Mouse (Mus musculus) yolk sac, embryonic 10.5 days (tissue): ENCODE measurements around the gene Cbx6.
"Not testable (repeated sequence)": the region's sequence is repeated elsewhere in the genome, so short reads cannot be mapped to it uniquely, and the experiment has no call there.

ENCODE experiments used
- DNase-seq: peaks from one replicate; pipeline ENCODE4 v3.0.0-alpha.2; 2017; ENCODE audit warnings: low spot score

Gene Cbx6

DNA sequence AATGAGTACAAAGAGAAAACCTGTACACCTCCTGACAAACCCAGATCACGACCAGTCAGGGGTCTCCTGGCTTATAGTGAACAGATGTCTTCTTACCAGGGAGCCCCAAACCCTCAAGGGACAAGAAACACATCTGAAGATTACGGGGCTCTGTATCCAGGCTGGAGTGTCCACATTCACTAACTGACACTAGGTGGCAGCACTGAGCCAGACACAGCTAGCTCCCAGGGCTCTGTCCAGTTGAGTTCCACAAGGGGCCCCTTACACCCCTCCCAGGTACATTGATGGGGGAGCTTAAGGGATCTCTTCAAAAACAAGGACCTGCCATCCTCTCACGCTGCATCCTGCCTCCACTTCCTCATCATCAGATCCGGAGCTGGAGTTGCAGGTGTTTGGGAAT lies 4.1 kb downstream of the Cbx6 start:
- peak; percentile 47 for DNase-seq

DNA sequence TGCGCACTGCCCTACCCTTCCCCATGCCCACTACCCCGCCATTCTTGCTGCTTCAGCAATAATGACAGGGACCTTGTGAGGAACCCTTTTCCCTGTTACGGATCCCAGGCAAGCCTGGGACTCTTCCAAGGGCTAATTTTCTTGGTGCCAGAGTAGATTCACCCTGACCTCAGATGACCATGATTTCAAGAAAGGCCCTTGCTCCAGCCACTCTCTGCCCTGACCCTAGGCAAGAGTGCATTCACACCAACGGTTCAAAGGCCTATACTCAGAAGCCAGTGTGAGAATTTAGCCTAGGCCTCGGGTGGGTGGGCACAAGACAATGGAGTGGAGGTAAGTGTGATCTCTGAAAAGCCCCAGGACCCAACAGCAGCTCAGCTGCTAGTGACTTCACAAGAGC lies 5.1 kb downstream of the Cbx6 start:
- no peak for DNase-seq

DNA sequence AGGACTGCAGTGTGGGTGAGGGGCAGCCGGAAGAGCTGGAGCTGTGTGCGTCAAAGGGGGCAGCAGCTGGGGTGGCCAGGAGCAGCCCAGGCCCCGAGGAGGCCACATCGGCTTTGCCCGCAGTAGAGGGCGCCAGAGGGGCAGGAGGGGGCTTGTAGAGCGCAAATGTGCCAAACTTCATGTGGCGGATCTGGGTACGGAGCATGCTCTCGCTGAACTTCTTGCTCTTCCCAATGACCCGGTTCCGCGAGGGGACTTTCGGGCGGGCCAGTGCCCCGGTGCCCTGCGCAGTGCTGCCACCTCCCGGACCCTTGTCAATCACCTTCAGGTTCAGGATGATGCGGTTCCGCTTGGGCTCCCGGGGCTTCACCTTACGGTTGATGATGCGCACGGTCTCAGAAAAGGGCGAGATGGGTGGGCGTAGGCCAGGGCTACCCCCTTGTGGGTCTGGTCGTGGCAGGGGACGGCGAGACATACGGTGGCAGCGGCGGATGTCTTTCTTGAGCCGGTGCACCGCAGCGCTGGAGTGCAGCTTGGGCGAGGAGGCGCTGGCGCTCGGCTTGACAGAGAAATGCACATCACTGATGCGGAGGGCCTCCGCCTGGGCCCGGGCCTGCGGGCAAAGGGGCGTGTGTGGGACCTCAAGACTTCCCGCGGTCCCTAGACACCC lies 6.0 kb downstream of the Cbx6 start:
- no peak for DNase-seq

DNA sequence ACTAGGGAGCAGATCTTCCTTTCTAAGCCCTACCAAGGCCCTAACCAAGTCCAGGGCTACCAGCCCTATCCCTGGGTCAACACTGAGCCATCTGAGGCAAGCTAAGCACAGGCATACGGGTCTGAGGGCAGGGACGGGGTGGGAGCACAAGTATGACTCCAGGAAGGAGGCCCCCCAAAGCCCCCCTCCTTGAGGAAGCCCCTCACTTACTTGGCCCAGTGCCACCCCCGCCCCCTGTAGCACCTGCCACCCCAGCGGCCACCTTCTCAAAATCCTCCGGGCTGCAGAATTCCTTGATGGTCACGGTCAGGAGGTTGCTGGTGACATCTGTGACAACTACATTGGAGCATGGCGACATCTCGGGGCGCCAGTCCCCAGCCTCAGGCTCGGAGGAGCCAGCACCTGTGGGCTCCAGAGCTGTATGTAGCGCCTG lies 6.7 kb downstream of the Cbx6 start:
- DNase-seq = no peak

DNA sequence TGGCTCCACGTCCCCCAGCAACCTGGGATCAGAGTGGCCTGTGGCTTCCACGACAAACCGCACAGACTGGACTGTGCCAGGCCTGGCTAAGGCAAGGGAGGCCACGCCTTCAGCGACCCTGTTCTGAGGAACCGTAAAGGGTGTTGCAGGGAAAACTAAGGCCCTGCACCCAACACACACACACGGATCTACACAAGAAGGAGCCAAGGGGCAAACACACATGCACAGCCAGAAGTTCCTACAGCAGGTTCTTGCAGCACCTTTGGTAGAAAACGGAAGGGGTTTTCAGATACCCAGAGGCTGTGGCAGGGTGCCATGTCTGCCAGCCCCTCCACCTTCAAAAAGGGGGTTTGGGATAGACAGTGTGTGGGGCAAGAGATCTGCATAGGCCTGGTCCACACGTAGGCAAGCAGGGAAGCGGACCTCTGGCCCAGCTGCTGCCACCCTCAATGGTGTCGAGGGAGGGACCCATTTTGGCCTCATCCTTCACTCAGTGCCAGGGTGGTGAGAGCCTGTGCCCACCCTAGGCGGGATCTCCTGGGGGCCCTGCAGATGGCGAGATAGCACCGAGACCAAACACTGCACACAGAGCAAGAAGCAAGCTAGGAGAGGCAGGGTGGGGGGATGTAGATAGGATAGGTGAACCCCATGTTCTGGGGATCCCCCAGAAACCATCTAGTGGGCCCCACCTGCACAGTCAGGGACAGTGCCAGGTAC lies 7.3 kb downstream of the Cbx6 start:
- DNase-seq = no peak

DNA sequence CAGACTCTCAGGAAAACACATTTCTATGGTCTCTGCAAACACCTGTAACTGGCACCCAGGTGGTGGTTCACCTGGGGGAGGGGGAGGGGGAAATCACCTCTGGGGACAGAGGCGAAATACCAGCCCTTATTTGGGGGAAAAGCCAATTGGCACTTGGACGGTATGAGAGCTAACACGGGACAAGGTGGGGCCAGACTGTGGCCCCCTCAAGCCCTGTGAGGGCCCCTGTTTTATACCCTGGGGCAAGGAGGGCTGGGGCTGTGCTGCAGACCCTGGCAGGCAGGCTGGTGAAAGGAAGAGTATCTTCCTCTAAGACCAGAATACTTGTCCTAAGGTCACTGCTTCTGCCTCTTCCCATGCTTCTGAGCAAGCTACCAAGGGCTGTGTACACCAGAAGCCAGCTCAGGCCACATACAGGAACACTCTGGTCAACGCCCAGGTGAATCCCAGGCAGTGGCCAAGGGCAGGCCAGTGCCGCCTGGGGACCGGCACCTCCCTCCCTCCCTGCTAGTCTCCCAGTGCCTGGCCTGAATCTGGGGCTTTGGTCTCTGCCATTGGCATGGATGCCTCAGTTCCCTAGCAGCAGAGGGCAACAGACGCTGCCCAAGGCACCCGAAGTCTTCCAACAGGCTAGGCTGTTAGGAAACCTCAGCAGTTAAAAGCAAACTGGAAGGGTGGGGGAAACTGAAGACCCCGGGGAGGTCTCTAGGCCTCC lies 8.1 kb downstream of the Cbx6 start:
- no peak for DNase-seq

DNA sequence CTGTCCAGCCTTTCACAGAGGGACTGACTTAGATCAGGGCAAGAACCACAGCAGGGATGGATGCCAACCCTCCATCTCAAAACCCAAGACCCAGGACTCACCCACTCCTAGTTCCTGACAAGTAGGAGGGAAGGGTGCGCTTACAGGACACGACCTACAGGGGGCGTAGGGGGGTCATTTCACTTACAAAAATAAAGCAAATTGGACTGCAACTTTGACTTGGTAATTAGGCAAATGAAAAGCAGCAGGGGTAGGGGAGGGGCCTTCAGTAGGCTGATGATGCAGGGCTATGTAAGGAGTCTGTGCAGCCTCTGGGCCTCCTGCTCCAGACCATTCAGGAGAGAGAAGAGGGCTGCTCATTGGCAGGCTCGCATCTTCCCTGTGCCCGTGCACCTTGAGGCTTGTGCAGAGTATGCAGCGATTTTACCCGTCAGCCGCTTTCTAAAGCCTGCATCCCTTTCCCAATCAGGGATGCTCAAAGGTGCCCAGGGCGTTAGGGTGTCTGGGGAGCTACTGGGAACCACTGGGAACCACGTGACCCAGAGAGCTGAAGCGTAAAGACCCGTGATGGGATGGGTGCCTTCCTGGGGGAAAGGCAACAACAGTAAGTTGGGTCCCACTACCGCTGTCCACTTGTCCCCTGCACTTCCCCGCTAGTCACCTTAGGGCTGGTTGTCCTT lies 9.2 kb downstream of the Cbx6 start:
- DNase-seq = no peak

DNA sequence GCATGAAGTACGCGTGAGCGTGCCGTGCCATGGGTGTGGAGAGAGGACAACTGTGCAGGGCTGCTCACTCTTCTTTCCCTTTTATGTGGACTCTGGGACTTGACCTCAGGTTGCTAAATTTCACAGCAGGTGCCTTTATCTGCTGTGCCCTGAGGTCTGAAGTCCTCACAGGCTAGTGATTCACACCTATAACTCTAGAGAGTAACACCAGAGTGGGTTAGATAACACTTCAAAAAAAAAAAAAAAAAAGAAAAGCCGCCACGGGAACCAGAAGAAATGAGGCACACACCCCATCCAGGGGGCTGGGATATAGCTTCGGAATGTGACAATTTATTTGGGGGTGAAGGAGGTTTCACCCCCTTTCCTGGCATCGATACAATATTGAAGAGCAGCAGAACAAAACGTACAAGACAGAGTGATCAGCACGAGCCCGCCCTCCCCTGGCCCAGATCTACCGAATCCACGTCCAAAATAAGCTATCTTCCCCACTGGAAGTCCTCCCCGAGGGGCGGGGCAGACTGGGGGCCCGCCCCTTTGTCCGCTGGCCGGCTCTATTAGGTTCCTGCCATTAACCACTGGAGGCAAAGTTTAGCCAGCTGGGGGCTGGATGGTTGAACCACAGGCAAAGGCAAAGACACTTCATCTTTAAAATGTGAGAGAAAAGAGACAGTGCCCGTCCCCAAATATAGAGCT lies 10.8 kb downstream of the Cbx6 start:
- DNase-seq = no peak

DNA sequence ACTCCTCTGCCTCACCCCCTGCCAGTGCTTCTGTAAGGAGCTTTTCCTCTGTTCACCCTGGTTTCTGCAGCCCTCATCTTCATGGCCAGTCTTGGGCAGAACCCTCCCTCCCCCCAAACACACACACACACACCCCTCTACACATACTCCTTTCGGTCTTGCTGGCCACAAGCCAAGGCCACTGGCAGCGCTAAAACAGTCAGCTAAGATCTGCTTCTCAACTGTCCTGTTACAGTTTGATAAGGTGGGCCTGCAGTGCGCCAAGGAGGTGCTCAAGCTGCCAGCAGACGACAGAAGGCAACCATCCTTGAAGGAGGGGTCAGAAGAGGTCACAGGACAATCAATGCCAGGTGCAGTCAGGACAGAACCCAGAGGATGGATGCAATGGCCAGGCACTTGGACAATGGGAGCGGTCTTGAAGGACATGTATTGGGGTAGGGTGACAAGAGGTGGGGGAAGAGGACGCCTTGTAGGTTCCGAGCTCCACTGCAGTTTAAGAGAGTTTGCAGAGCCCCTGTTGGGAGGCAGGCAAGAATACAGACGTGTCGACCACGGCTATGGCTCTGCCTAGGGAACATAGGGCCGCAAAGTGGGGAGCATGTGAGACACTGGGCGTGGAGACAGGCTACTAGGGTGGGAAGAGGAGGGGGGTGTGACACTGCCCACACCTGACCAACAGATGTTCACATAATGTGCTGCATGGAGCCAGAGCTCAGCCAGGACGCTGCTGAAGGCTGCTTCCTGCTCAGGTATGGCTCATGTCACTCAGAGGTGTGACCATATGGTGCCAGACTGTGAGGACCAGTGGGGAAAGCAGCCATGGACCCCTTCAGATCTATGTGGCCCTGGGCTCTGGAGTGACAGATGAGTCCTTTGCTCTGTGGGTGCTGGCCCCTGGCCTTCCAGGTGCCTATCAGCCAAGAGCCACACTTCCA lies 12.0 kb downstream of the Cbx6 start:
- DNase-seq = no peak

DNA sequence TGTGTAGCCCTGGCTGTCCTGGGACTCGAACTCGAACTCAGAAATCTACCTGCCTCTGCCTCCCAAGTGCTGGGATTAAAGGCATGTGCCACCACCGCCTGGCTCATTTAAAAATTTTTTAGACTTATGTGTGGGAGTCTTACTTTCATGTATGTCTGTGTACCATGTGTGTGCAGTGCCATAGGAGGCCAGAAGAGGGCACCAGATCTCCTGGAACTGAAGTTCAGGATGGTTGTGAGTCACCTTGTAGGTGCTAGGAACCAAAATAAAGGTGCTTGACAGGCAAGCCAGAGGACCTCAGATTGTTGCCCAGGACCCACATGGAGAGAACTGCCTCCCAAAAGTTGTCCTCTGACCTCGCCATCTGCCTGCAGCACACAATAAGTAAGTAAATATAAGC lies 16.2 kb downstream of the Cbx6 start:
- DNase-seq = no peak

DNA sequence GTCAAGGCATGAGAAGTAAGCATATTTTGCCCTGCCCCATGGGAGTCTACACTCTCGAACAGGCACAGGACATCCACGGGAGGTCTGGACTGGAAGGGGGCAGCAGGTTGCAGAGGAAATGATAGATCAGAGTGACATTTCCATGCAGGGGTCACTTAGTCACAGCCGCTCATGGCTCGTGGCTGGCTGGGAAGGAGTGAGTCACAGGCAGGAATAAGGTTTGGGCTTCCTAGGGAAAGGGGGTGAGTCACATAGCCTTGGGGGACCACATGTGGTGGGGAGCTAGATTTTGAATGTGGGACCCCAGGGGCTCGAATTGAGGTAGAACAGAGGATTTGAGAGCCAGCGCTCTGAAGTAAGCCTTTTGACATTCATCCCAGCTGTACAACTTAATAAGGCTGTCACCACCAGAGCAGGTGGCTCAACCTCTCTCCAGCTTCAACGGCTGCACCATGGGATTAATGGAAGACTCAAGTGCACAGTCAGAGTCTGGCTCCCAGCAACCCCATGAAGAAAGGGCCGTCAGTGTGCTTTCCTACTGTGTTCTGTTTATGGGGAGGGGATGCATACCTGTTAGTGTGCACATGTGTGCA lies 20.7 kb downstream of the Cbx6 start:
- DNase-seq = no peak

DNA sequence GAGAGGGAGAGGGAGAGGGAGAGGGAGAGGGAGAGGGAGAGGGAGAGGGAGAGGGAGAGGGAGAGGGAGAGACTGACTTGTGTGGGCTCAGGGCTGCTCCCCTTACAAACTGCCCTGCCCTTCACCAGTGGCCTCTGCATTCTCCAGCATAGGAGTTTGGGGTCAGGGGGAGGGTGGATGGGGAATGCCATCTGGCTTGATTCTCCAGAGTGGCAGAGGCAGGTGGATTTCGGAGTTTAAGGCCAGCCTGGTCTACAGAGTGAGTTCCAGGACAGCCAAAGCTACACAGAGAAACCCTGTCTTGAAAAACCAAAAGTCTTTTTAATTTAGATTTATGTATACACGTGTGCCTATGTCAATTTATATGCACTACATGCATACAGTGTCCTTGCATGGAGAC lies 21.6 kb downstream of the Cbx6 start:
- DNase-seq = not testable (repeated sequence)

DNA sequence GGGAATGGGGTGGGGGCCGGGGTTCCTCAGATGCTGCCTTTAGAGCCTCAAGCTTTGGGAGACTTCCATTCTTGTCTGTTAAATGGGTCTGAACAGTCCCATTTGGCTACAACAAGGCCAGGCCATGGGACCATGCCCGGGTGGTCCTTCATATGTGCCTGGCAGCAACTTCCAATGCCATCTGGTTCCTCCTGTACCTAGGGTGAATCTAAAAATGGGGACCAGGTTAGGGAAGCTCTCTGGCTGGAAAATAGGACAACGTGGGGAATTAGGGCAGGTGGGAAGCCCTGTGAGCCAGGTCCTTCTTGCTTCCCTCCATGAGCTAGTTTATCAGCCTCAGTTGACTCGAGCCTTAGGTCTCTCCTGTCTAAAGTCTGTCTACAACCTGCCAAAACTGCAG lies 23.5 kb downstream of the Cbx6 start:
- no peak for DNase-seq

DNA sequence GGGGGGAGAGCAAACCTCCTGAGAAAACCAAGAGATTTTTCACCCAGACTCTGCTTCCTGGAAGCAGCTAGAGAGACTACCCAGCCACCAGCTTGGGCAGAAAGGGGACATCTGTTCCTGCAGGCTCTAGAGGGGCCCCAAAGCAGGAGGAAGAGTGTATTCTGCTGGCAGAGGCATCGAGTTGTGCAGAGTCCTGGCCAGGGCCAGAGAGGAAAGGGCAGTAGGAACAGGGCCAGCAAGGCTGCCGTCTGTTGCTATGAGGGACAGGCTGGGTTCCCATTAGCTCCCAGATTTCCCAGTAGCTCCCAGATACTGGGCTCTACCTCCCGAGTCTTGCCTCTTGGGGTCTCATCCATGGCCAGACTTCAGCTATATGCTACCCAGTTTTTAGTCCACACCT lies 24.4 kb downstream of the Cbx6 start:
- DNase-seq = no peak

DNA sequence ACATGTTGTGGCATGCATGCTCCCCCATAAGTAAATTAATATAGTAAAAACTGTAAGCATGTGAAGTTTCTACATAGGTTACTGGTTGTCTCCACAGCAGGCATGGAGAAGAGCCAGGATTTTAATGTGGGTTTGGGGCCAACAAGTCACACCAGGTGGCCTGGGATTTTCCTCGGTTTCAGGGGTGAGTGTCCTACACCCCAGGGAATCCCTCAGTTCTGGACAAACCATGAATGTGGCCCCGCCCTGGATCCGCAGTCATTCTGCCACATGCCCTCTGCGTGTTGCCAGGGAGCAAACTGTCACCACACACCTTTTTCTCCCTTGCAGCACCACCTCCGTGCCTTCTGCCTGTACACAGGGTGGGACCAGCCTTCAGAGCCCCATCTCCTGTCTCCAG lies 25.8 kb downstream of the Cbx6 start:
- no peak for DNase-seq

DNA sequence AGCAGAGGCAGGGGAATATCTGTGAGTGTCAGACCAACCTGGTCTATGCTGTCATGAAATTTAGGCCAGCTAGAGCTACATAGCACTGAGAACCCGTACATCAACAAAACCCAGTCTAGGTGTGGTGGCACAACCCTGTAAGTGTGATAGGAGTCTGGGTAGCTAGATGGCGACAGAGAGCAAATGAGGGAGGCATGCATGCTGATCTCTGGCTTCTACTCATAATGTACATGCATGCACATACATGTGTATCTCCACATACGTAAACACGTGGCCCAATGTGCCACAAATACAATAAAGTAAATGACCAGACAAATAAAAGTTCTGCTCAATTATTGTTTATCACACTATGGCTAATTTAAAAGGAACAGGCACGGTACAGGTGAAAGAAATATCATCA lies 26.4 kb downstream of the Cbx6 start:
- no peak for DNase-seq

DNA sequence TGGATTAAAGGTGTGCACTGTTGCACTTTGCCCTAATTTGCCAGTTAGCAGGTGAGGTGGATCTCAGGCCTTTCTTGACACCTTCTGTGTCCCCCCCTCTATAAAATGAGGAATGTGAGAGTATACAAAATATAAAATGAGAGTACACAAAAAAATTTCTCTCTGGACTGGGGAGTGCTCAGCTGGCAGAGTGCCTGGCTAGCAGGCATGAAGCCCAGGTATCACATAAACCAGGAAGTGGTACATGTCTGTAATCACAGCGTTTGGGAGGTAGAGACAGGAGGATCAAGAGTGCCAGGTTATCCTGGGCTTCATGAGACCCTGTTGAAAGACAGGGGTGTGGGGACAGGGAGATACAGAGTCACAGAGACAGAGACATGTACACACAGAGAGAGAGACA lies 27.4 kb downstream of the Cbx6 start:
- DNase-seq = no peak

DNA sequence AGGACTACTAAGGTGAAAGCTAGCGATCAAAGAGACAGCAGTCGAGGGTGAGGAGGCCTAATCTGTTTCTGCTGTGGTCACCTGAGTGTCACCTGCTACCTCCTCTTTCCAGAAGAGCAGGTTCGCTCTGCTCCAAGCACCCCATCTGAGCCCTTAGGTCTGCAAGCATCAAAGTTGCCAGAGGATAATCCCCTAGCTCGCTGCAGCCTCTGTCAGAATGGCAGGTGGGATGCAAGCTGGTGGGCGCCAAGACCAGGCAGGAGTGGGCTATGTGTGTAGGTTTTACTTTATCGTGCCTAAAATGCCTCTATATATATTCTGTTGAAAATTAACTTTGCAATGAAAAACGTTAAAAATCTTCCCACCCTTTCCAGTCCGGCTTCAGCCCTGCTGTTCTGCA lies 29.2 kb downstream of the Cbx6 start:
- DNase-seq = no peak

DNA sequence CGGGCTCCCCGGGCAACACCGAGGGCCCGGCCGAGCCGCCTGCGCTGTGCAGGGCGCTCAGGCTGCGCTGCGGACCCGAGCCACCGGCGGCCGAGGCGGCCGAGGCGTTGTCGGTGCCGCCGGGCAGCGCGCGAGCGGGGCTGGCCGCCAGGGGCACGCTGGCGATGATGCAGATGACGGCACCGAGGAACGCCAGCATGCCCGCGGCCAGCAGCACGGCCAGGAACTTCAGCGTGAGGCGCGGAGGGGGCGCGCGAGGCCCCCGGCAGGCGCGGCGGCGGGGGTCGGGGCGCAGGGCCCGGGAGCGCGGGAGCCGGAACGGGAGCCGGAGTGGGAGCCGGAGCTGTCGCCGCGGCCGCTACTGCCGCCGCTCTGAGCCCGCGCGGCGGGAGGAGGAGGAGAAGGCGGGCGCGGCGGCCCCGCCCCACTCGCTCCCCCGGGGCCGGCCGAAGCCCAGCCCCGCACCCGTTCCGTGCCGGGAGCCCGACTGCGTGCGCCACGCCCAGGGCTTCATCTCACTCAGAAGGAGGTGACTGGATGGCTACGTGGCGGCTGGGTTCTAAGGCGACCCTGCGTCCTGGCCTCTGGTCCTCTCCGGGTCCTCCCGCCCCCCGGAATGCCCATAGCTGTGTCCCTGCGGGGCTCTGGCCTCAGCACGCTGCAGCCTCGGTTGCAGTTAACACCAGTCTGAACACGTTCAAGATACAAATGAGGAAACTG lies 30.0 kb downstream of the Cbx6 start, which contains the start of gene Nptxr:
Gene Nptxr (minus strand): TSS at position 415 of the 720 bp plus-strand sequence.
- DNase-seq = peak; percentile 26
